Mouse (Mus musculus) cortical plate, adult 2 months (tissue): ENCODE data around the gene Tnr. TPM values are rescaled to one million over a fixed set of nuclear protein-coding genes. Genes with fewer than 3 reads are reported as not detected.

Source experiments
- H3K27ac ChIP-seq: fragments of 200-500 bp; 2 replicates; pipeline ENCODE4 v1.5.1; 2012; ENCODE audit warnings: low read length, control low read depth, inconsistent platforms; ENCODE audit not compliant: insufficient read depth
- H3K4me1 ChIP-seq: fragments of 200-500 bp; 2 replicates; pipeline ENCODE4 v1.6.1; 2011; ENCODE audit warnings: low read length; ENCODE audit not compliant: control insufficient read depth, insufficient read depth
- H3K4me3 ChIP-seq: fragments of 200-500 bp; 2 replicates; pipeline ENCODE4 v1.5.1; 2011; ENCODE audit warnings: mild to moderate bottlenecking, low read length, control low read depth; ENCODE audit not compliant: insufficient read depth
- CTCF ChIP-seq: fragments of 200-500 bp; IDR thresholded peaks from 2 replicates; pipeline ENCODE4 v1.5.1; 2011; ENCODE audit warnings: mild to moderate bottlenecking, control low read depth, low read length; ENCODE audit not compliant: insufficient read depth; ENCODE audit errors: extremely low read depth
- POLR2A ChIP-seq: fragments of 200-500 bp; IDR thresholded peaks from 2 replicates; pipeline ENCODE4 v1.6.1; 2011; ENCODE audit warnings: mild to moderate bottlenecking, low read length, control low read depth; ENCODE audit not compliant: insufficient read depth; ENCODE audit errors: extremely low read depth
- polyA plus RNA-seq: library from polyadenylated mRNA; depleted of rRNA; stranded (reverse); fragments of >200 nt; gene quantifications from 2 replicates; pipeline ENCODE4 v1.2.3, GENCODE M21; 2012

The Tnr gene
- polyA plus RNA-seq, 1 experiment, result 32.1 TPM

- H3K27ac ChIP-seq, result no peak overlapping the region
Measured at GRCm38 (mm10) chr1:159578391-159578790, 54.8 kb downstream of the Tnr start.

GRCm38 (mm10) chr1:159580335-159580921 lies 56.9 kb downstream of the Tnr start:
- Histone ChIP-seq H3K4me1 (peaks cover 6% of the 10 kb centered on the region), H3K27ac (no peak overlapping the region), H3K4me3 (no peak overlapping the region)
- TF ChIP-seq POLR2A, result no peak
- no peak for TF ChIP-seq CTCF

More at GRCm38 (mm10) chr1:159578391-159578790, 54.8 kb downstream of the Tnr start:
- no peak overlapping the region for H3K4me3 ChIP-seq
- peaks cover 5% of the 10 kb centered on the region for H3K4me1 ChIP-seq
- no peak for TF ChIP-seq CTCF
- TF ChIP-seq POLR2A, result no peak

- TF ChIP-seq POLR2A (no peak), CTCF (no peak)
- H3K4me3 ChIP-seq, result no peak overlapping the region
- no peak overlapping the region for H3K27ac ChIP-seq
- H3K4me1 ChIP-seq, result peaks cover 7% of the 10 kb centered on the region
Measured at GRCm38 (mm10) chr1:159583877-159584276, 60.3 kb downstream of the Tnr start.

DNA sequence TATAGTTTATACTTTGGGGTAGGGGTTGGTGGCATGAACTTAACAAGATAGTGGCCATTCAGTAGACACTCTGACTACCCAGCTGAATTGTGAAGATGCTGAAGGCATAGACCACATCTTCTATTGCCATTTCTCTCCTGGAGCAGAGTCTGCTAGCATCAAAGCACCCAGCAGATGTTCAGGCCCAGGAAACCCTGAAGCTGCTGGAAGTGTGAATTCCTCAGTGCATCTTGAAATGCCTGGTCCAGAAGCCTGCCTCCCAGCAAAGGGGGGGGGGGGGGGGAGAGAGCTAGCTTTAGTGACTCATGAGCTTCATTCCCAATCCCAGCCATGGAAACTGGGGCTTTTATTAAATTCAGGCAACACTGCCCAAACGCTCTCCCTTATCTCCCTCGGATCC lies 65.2 kb downstream of the Tnr start:
- TF ChIP-seq CTCF (no peak), POLR2A (no peak)
- Histone ChIP-seq H3K4me1 (peaks cover 12% of the 10 kb centered on the region), H3K4me3 (no peak overlapping the region), H3K27ac (no peak overlapping the region)

DNA sequence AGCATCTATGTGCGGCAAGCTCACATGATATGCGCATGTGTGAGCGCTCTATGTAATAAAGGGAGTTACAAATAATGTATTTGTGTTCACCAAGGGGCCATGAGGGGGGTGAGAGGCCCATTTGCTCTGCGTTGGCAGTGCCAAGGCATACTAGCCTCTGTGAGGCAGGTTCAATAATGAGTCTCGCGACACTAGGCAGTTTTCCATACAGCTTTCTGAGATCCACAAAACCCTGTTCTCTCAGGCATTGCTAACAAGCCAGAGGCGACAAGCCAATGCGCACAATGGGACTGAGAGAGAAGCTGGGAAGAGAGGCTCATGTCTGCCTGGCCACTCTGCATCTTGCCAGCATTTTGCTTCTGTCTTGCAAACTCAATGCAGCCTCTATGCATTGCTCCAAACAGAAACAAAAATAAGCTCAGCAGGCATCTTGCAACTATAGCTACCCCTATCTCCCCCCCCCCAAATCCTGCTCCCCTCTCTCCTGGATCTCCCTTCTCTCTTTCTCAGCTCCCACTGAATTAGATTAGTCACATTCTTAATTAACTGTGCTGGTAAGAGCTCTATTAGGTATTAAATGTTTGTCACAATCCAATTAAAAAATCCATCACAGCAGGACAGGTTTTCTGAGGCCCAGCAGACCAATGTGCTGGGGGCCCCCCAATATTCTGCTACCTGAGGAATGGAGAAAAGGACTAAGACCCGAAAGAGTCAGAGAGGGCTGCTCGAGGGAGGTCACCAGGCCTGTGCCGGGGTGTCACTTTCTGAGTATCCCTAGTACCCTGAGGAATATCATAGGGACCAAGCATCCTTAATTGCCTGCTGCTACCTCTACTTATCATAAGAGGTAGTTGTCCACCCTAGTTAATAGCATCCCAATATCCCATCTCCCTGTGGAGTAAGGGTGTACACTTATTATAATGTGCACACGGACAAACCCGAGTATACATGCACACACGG lies 70.8 kb downstream of the Tnr start:
- no peak overlapping the region for H3K4me3 ChIP-seq
- peaks cover 11% of the 10 kb centered on the region for H3K4me1 ChIP-seq
- no peak overlapping the region for H3K27ac ChIP-seq
- TF ChIP-seq CTCF, result no peak
- TF ChIP-seq POLR2A, result no peak

- H3K27ac ChIP-seq, result no peak overlapping the region
- H3K4me3 ChIP-seq, result no peak overlapping the region
- TF ChIP-seq CTCF (no peak), POLR2A (no peak)
- H3K4me1 ChIP-seq, result peaks cover 10% of the 10 kb centered on the region
Measured at GRCm38 (mm10) chr1:159595729-159596128, 72.2 kb downstream of the Tnr start.

GRCm38 (mm10) chr1:159596640-159597039 lies 73.1 kb downstream of the Tnr start:
- TF ChIP-seq CTCF, result no peak
- TF ChIP-seq POLR2A, result no peak
- no peak overlapping the region for H3K27ac ChIP-seq
- H3K4me1 ChIP-seq, result peaks cover 7% of the 10 kb centered on the region; the same call in 1 of the 2 replicates
- H3K4me3 ChIP-seq, result no peak overlapping the region

- no peak overlapping the region for H3K4me3 ChIP-seq
- H3K27ac ChIP-seq, result no peak overlapping the region
- H3K4me1 ChIP-seq, result peaks cover 2% of the 10 kb centered on the region; the same call in 1 of the 2 replicates
- TF ChIP-seq CTCF, result no peak
- TF ChIP-seq POLR2A, result no peak
Measured at GRCm38 (mm10) chr1:159613561-159613960, 90.0 kb downstream of the Tnr start.

DNA sequence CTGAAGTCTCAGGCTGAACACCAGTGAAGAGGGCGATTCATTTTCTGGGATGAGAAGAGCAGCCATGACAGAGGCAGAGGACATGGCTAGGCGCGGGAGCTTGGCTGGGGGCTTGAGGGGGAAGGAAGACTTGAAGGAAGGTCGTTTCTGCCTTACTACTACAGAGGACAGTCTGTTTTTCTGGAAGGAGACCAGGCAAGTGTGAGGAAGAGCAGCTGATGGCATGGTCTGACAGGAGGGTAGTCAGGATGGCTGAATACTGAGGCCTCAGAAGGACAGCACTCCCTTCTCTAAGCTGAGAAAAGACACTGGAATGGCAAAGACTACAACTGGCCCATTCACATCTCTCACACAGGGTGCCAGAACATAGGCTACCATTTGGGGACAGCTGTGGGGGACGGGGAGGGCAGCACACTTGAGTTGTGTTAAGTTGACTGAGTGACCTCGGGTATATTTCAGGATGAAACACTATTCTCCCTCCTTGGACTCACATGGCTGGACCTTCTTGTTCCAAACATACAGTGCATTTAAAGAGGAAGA lies 90.6 kb downstream of the Tnr start:
- H3K4me3 ChIP-seq, result no peak overlapping the region
- no peak overlapping the region for H3K27ac ChIP-seq
- peaks cover 4% of the 10 kb centered on the region; the same call in 1 of the 2 replicates for H3K4me1 ChIP-seq
- TF ChIP-seq CTCF, result no peak
- TF ChIP-seq POLR2A, result no peak
